ENCODE assay signal across 8 mouse cellular contexts in genomic region chr13:23709714-23710373, GRCm38 (mm10). TPM values are rescaled to one million over a fixed set of nuclear protein-coding genes. Genes with fewer than 3 reads are reported as not detected.
A peak's percentile ranks its signal among the peaks of the same experiment; 100 is the strongest.
DNase-seq lines count a peak whose midpoint lies in the region; ATAC-seq and TF ChIP-seq lines count a peak whose summit lies in the region.

No protein-coding gene starts in this region.

- H3K4me3 ChIP-seq in E14TG2a.4 (replicated peaks; ENCODE audit: low read length): peak overlapping the region; percentile 48
- peak overlapping the region; percentile 57 for H3K4me3 ChIP-seq in liver, embryonic 12.5 days
- peak overlapping the region; percentile 44 for H3K4me3 ChIP-seq in stomach, embryonic 14.5 days (ENCODE audit: low read depth, low read length)

- peak; percentile 49 for DNase-seq in adrenal gland, postnatal 14 days
- no peak for DNase-seq in adrenal gland, adult 8-10 months
- no peak for DNase-seq in urinary bladder, postnatal 4 days (ENCODE audit: low spot score in 2 of 2)

- TF ChIP-seq CTCF in E14TG2a.4 (conservative IDR thresholded peaks at IDR 0.05; ENCODE audit: low read length): no peak

- peak; percentile 47 for ATAC-seq in granulocyte monocyte progenitor cell, adult 5-6 weeks (replicated peaks; ENCODE audit: poor library complexity, severe bottlenecking)
- 0 out of 2 replicates have a peak, but pooled peaks have one; percentile 18 for ATAC-seq in liver, embryonic 12.5 days
- no peak for ATAC-seq in stomach, embryonic 14.5 days (ENCODE audit: insufficient number of reproducible peaks, insufficient read depth, low FRiP score, low read depth)
- no peak for ATAC-seq in monocyte, adult 5-6 weeks (replicated peaks; ENCODE audit: insufficient number of reproducible peaks, low FRiP score, low TSS enrichment, poor library complexity, severe bottlenecking)

- 37% methylated on average over 15 of the region's 15 CpGs for WGBS in liver, embryonic 12.5 days (ENCODE audit: insufficient replicate concordance)
- 23% methylated on average over 15 of the region's 15 CpGs for WGBS in stomach, embryonic 14.5 days

- H3K27me3 ChIP-seq in E14TG2a.4 (ENCODE audit: insufficient read depth, low read length): peaks cover 51% of the 10 kb centered on the region
- peaks cover 36% of the 10 kb centered on the region for H3K27me3 ChIP-seq in liver, embryonic 12.5 days (replicated peaks)
- no peaks in the 10 kb centered on the region for H3K27me3 ChIP-seq in stomach, embryonic 14.5 days (ENCODE audit: control insufficient read depth, insufficient read depth, low read length)

- H3K4me1 ChIP-seq in E14TG2a.4 (replicated peaks; ENCODE audit: low read depth, low read length): peaks cover 14% of the 10 kb centered on the region
- peaks cover 22% of the 10 kb centered on the region for H3K4me1 ChIP-seq in liver, embryonic 12.5 days
- no peaks in the 10 kb centered on the region for H3K4me1 ChIP-seq in stomach, embryonic 14.5 days (ENCODE audit: control insufficient read depth, insufficient read depth, low read length)

- peak overlapping the region; percentile 68 for H3K4me2 ChIP-seq in liver, embryonic 12.5 days
- peak overlapping the region; percentile 91 for H3K4me2 ChIP-seq in stomach, embryonic 14.5 days (replicated peaks; ENCODE audit: low read depth, low read length)

- peak overlapping the region; percentile 70 for H3K9ac ChIP-seq in liver, embryonic 12.5 days
- H3K9ac ChIP-seq in stomach, embryonic 14.5 days (replicated peaks; ENCODE audit: low read depth, low read length): peak overlapping the region; percentile 40

- H3K9me3 ChIP-seq in E14TG2a.4 (ENCODE audit: low read length): no peaks in the 10 kb centered on the region
- H3K9me3 ChIP-seq in liver, embryonic 12.5 days (replicated peaks): no peaks in the 10 kb centered on the region
- no peaks in the 10 kb centered on the region for H3K9me3 ChIP-seq in stomach, embryonic 14.5 days (ENCODE audit: control insufficient read depth, low read depth, low read length)

- H3K27ac ChIP-seq in liver, embryonic 12.5 days: peak overlapping the region; percentile 59
- no peak overlapping the region for H3K27ac ChIP-seq in stomach, embryonic 14.5 days (ENCODE audit: low read length)

- no peaks in the 10 kb centered on the region for H3K36me3 ChIP-seq in E14TG2a.4 (ENCODE audit: insufficient read depth, low read length)
- no peaks in the 10 kb centered on the region for H3K36me3 ChIP-seq in liver, embryonic 12.5 days
- H3K36me3 ChIP-seq in stomach, embryonic 14.5 days (ENCODE audit: control insufficient read depth, insufficient read depth, low read length): no peaks in the 10 kb centered on the region

RNA-seq across cellular contexts. Expression of gene Hfe, which starts 0.8 kb away (rescaled TPM):
- total RNA-seq in adrenal gland, postnatal 14 days (2021): 29.0 and 39.1 TPM in 2 replicates
- total RNA-seq in adrenal gland, adult 8-10 months (2022): 10 to 100 TPM; 27.4 to 41.7 (median 33.5) TPM
- total RNA-seq in granulocyte monocyte progenitor cell, adult 5-6 weeks (2014; fragmentation: Nextera tagmentation): 7.9 and 19.9 TPM in 2 replicates
- 7.6 and 9.7 TPM in 2 replicates for total RNA-seq in granulocyte monocyte progenitor cell, adult 5-6 weeks (2017)
- polyA plus RNA-seq in liver, embryonic 12.5 days (2016; fragmentation: Nextera tagmentation; extraction: Ambion mirVana): 4.9 and 5.7 TPM in 2 replicates
- 6.1 and 6.8 TPM in 2 replicates for polyA plus RNA-seq in stomach, embryonic 14.5 days (2014; fragmentation: Nextera tagmentation; extraction: Ambion mirVana)
- total RNA-seq in monocyte, adult 5-6 weeks (2017): 90.6 to 170 TPM (median 150 TPM) in 3 replicates

RNA-seq across cellular contexts. Expression of gene Hist1h4c, which starts 11.6 kb away (rescaled TPM):
- 161 and 165 TPM in 2 replicates for total RNA-seq in adrenal gland, postnatal 14 days (2021)
- 10 to 100 TPM; 71.9 to 93.9 (median 88.6) TPM for total RNA-seq in adrenal gland, adult 8-10 months (2022)
- 14.3 and 82.6 TPM in 2 replicates for total RNA-seq in granulocyte monocyte progenitor cell, adult 5-6 weeks (2014; fragmentation: Nextera tagmentation)
- total RNA-seq in granulocyte monocyte progenitor cell, adult 5-6 weeks (2017): 308 and 366 TPM in 2 replicates
- 8.6 and 11.6 TPM in 2 replicates for polyA plus RNA-seq in liver, embryonic 12.5 days (2016; fragmentation: Nextera tagmentation; extraction: Ambion mirVana)
- polyA plus RNA-seq in stomach, embryonic 14.5 days (2014; fragmentation: Nextera tagmentation; extraction: Ambion mirVana): 7.2 and 9.6 TPM in 2 replicates
- total RNA-seq in monocyte, adult 5-6 weeks (2017): 82.1 to 150 TPM (median 93.5 TPM) in 3 replicates

RNA-seq across cellular contexts. Expression of gene Hist1h1t, which starts 14.2 kb away (rescaled TPM):
- 0.37 and 0.83 TPM in 2 replicates for total RNA-seq in adrenal gland, postnatal 14 days (2021)
- under 1 TPM in 1 of 4 experiments, not detected in 3; 0.26 TPM for total RNA-seq in adrenal gland, adult 8-10 months (2022)
- total RNA-seq in granulocyte monocyte progenitor cell, adult 5-6 weeks (2014; fragmentation: Nextera tagmentation): not detected in 2 replicates
- 1.0 TPM in 1 of 2 replicates, not detected in the other for total RNA-seq in granulocyte monocyte progenitor cell, adult 5-6 weeks (2017)
- polyA plus RNA-seq in liver, embryonic 12.5 days (2016; fragmentation: Nextera tagmentation; extraction: Ambion mirVana): not detected in 2 replicates
- polyA plus RNA-seq in stomach, embryonic 14.5 days (2014; fragmentation: Nextera tagmentation; extraction: Ambion mirVana): not detected in 2 replicates
- not detected in 3 replicates for total RNA-seq in monocyte, adult 5-6 weeks (2017)

RNA-seq across cellular contexts. Expression of gene Hist1h2bc, which starts 25.8 kb away (rescaled TPM):
- 84.6 and 133 TPM in 2 replicates for total RNA-seq in adrenal gland, postnatal 14 days (2021)
- total RNA-seq in adrenal gland, adult 8-10 months (2022): 100 to 1,000 TPM; 105 to 176 (median 135) TPM
- 57.7 and 70.7 TPM in 2 replicates for total RNA-seq in granulocyte monocyte progenitor cell, adult 5-6 weeks (2014; fragmentation: Nextera tagmentation)
- 274 and 374 TPM in 2 replicates for total RNA-seq in granulocyte monocyte progenitor cell, adult 5-6 weeks (2017)
- polyA plus RNA-seq in liver, embryonic 12.5 days (2016; fragmentation: Nextera tagmentation; extraction: Ambion mirVana): 75.3 and 75.6 TPM in 2 replicates
- 58.8 and 65.1 TPM in 2 replicates for polyA plus RNA-seq in stomach, embryonic 14.5 days (2014; fragmentation: Nextera tagmentation; extraction: Ambion mirVana)
- 28.7 to 101 TPM (median 49.7 TPM) in 3 replicates for total RNA-seq in monocyte, adult 5-6 weeks (2017)

RNA-seq across cellular contexts. Expression of gene Hist1h2ac, which starts 26.1 kb away (rescaled TPM):
- total RNA-seq in adrenal gland, postnatal 14 days (2021): 6.6 and 8.0 TPM in 2 replicates
- total RNA-seq in adrenal gland, adult 8-10 months (2022): 1 to 10 TPM; 1.8 to 3.2 (median 2.3) TPM
- total RNA-seq in granulocyte monocyte progenitor cell, adult 5-6 weeks (2014; fragmentation: Nextera tagmentation): 2.4 and 4.1 TPM in 2 replicates
- 173 TPM in 2 replicates for total RNA-seq in granulocyte monocyte progenitor cell, adult 5-6 weeks (2017)
- polyA plus RNA-seq in liver, embryonic 12.5 days (2016; fragmentation: Nextera tagmentation; extraction: Ambion mirVana): 0.91 and 1.3 TPM in 2 replicates
- 2.4 and 3.2 TPM in 2 replicates for polyA plus RNA-seq in stomach, embryonic 14.5 days (2014; fragmentation: Nextera tagmentation; extraction: Ambion mirVana)
- 5.0 to 8.9 TPM (median 8.3 TPM) in 3 replicates for total RNA-seq in monocyte, adult 5-6 weeks (2017)

Comparison
In these comparisons a context has a peak if more than half of its experiments do, and no peak if none do; other contexts are left out.
1. ATAC-seq: peak in granulocyte monocyte progenitor cell, adult 5-6 weeks (single experiment) and liver, embryonic 12.5 days (single experiment); none in stomach, embryonic 14.5 days (single experiment) and monocyte, adult 5-6 weeks (single experiment).
2. Peak in every context shown above with its lines, with median percentiles within 50 percentile points of each other: H3K4me3 ChIP-seq.